Mouse (Mus musculus) fat pad, adult 2 months (tissue): ENCODE measurements around the gene Cdca4.
"Not testable (repeated sequence)": the region's sequence is repeated elsewhere in the genome, so short reads cannot be mapped to it uniquely, and the experiment has no call there.

ENCODE experiments used
- DNase-seq: peaks from one replicate; pipeline ENCODE4 v3.0.0-alpha.2; 2011; ENCODE audit warnings: low read depth, low spot score; ENCODE audit errors: extremely low read depth

Gene Cdca4

GRCm38 (mm10) chr12:112828501-112829243, 551 bp downstream of the Cdca4 start:
- DNase-seq = no peak

- no peak for DNase-seq
Measured at GRCm38 (mm10) chr12:112825901-112826300, 3.3 kb downstream of the Cdca4 start.

GRCm38 (mm10) chr12:112823221-112823620, 6.0 kb downstream of the Cdca4 start:
- DNase-seq = no peak

GRCm38 (mm10) chr12:112822676-112823075, 6.5 kb downstream of the Cdca4 start:
- peak; percentile 93 for DNase-seq

GRCm38 (mm10) chr12:112821974-112822373, 7.2 kb downstream of the Cdca4 start:
- DNase-seq = no peak

- no peak for DNase-seq
Measured at GRCm38 (mm10) chr12:112821216-112821615, 8.0 kb downstream of the Cdca4 start.

- DNase-seq = no peak
Measured at GRCm38 (mm10) chr12:112820401-112820999, 8.7 kb downstream of the Cdca4 start.

GRCm38 (mm10) chr12:112819057-112819662, 10.1 kb downstream of the Cdca4 start:
- DNase-seq = no peak

- DNase-seq = not testable (repeated sequence)
Measured at GRCm38 (mm10) chr12:112816866-112817265, 12.4 kb downstream of the Cdca4 start.

- DNase-seq = no peak
Measured at GRCm38 (mm10) chr12:112816294-112816693, 12.9 kb downstream of the Cdca4 start.

GRCm38 (mm10) chr12:112814682-112815470, 14.3 kb downstream of the Cdca4 start:
- DNase-seq = no peak

GRCm38 (mm10) chr12:112813370-112813769, 15.9 kb downstream of the Cdca4 start:
- no peak for DNase-seq

- DNase-seq = no peak
Measured at GRCm38 (mm10) chr12:112810092-112810885, 18.9 kb downstream of the Cdca4 start.

GRCm38 (mm10) chr12:112809641-112810040, 19.6 kb downstream of the Cdca4 start:
- no peak for DNase-seq

- DNase-seq = no peak
Measured at GRCm38 (mm10) chr12:112808587-112809364, 20.4 kb downstream of the Cdca4 start, which contains the start of gene Clba1. Gene Clba1, plus strand, starts transcription at chr12:112808937.

GRCm38 (mm10) chr12:112808212-112808586, 21.0 kb downstream of the Cdca4 start:
- no peak for DNase-seq

- DNase-seq = no peak
Measured at GRCm38 (mm10) chr12:112807796-112808195, 21.4 kb downstream of the Cdca4 start.

GRCm38 (mm10) chr12:112806044-112806443, 23.2 kb downstream of the Cdca4 start:
- no peak for DNase-seq

- DNase-seq = no peak
Measured at GRCm38 (mm10) chr12:112804046-112804445, 25.2 kb downstream of the Cdca4 start.

- no peak for DNase-seq
Measured at GRCm38 (mm10) chr12:112802917-112803316, 26.3 kb downstream of the Cdca4 start.
